Mouse (Mus musculus) stomach, postnatal 0 days (tissue): ENCODE results near the gene Plscr3. TPM values are rescaled to one million over a fixed set of nuclear protein-coding genes. Genes with fewer than 3 reads are reported as not detected.

ENCODE experiments used
- ATAC-seq: fragments of 200-750 bp; cut with Nextera tagmentation; 2 replicates; pipeline ENCODE4 v1.8.0; 2017; ENCODE audit not compliant: low FRiP score, low TSS enrichment
- DNase-seq: peaks from one replicate; pipeline ENCODE4 v3.0.0-alpha.2; 2016; ENCODE audit warnings: low spot score
- H3K27ac ChIP-seq: fragments of 300-500 bp; sonication (generic); replicated peaks from 2 replicates; pipeline ENCODE4 v1.5.1; 2014; ENCODE audit warnings: mild to moderate bottlenecking, control low read depth
- H3K27me3 ChIP-seq: fragments of 300-500 bp; sonication (generic); 2 replicates; pipeline ENCODE4 v1.6.1; 2014; ENCODE audit warnings: low read length; ENCODE audit not compliant: control insufficient read depth, insufficient read depth
- H3K36me3 ChIP-seq: fragments of 300-500 bp; sonication (generic); 2 replicates; pipeline ENCODE4 v1.6.1; 2014; ENCODE audit warnings: low read length, mixed read lengths; ENCODE audit not compliant: control insufficient read depth, insufficient read depth
- H3K4me1 ChIP-seq: fragments of 300-500 bp; sonication (generic); replicated peaks from 2 replicates; pipeline ENCODE4 v1.6.1; 2014; ENCODE audit warnings: antibody characterized with exemption; ENCODE audit not compliant: control insufficient read depth, insufficient read depth
- H3K4me2 ChIP-seq: fragments of 300-500 bp; sonication (generic); replicated peaks from 2 replicates; pipeline ENCODE4 v1.6.1; 2014; ENCODE audit warnings: low read depth, mild to moderate bottlenecking, control low read depth, moderate library complexity
- H3K4me3 ChIP-seq: fragments of 300-500 bp; sonication (generic); 2 replicates; pipeline ENCODE4 v1.5.1; 2014; ENCODE audit warnings: low read depth, low read length, control low read depth
- H3K9ac ChIP-seq: fragments of 300-500 bp; sonication (generic); 2 replicates; pipeline ENCODE4 v1.6.1; 2014; ENCODE audit warnings: mild to moderate bottlenecking, low read length, control low read depth, mixed read lengths
- H3K9me3 ChIP-seq: fragments of 300-500 bp; sonication (generic); 2 replicates; pipeline ENCODE4 v1.6.1; 2016; ENCODE audit warnings: low read length; ENCODE audit not compliant: control insufficient read depth
- CTCF ChIP-seq: IDR thresholded peaks from 2 replicates; pipeline ENCODE4 v1.5.1; 2016; ENCODE audit warnings: antibody characterized with exemption, low read depth, mild to moderate bottlenecking, moderate library complexity
- EP300 ChIP-seq: optimal IDR thresholded peaks from 2 replicates; pipeline ENCODE3; 2016; ENCODE audit warnings: antibody characterized with exemption
- whole genome bisulfite sequencing: fragments of 180-500 bp; shearing (Covaris S2); extraction: QIAGEN DNeasy Blood & Tissue Kit; methylation state at CpG from one replicate; pipeline ENCODE4 v1.1.7; 2014; 5-methylcytosine and 5-hydroxymethylcytosine counted together
- polyA plus RNA-seq: library from polyadenylated mRNA; unstranded; fragments of >200 nt; fragmentation: Nextera tagmentation; extraction: Ambion mirVana; gene quantifications from 2 replicates; pipeline ENCODE4 v1.2.1, GENCODE M21; 2015

Gene Plscr3
- polyA plus RNA-seq, 1 experiment from 2014 or later, result 54.4 TPM

DNA sequence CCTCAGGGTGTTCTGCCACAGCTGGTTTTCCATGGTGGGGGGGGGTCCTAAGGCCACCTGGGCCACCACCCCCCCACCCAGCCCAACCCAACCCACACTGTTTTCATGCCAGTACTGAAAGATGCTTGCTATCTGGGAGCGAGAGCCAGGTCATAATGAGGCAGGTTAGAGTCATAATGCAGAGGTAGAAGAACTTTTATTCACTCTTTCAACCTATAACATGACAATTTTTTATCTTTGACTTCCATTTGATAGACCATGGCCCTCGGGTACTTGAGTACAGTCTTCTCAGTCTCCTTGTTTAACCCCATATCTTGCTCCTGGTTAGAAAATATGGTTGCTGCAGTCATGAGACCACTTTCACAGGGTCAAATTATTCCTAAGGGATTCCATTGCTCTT, 27.8 kb upstream of the Plscr3 start, which contains the start of gene Spem2:
Spem2 (minus strand) TSS at position 101 of the 400 bp plus-strand sequence.
- Histone ChIP-seq H3K27me3 (no peaks in the 10 kb centered on the region), H3K4me2 (no peak within 1 kb of the TSS), H3K4me1 (no peaks in the 10 kb centered on the region), H3K9me3 (no peaks in the 10 kb centered on the region), H3K9ac (no peak within 1 kb of the TSS), H3K4me3 (no peak within 1 kb of the TSS), H3K36me3 (no peaks in the 10 kb centered on the region), H3K27ac (no peak within 1 kb of the TSS)
- no peak for DNase-seq
- WGBS, result 85% methylated on average over 2 of the region's 2 CpGs
- TF ChIP-seq CTCF (no peak), EP300 (no peak)
- no peak for ATAC-seq

DNA sequence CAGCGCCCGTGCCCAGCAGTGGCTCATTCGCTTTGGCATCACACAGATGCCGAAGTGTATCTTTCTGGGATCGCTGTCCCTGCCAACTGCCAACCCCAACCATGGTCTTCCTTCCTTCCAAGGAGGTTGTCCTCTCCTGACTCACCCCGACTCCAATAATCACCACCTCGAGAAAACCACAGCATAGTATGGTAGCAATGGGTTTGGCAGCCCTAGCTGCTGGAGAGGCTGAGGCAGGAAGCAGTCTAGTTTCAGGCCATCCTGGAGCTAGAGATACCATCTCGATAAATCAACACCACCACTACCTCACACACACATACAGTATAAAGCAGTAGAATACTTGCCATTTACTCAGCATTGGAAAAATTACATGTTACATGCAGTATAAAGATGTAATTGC, 27.3 kb upstream of the Plscr3 start:
- no peak for DNase-seq
- Histone ChIP-seq H3K4me1 (no peaks in the 10 kb centered on the region), H3K4me2 (no peak overlapping the region), H3K27ac (no peak overlapping the region), H3K36me3 (no peaks in the 10 kb centered on the region), H3K9me3 (no peaks in the 10 kb centered on the region), H3K4me3 (no peak overlapping the region), H3K27me3 (no peaks in the 10 kb centered on the region), H3K9ac (no peak overlapping the region)
- ATAC-seq, result no peak
- TF ChIP-seq EP300 (no peak), CTCF (no peak)
- WGBS, result 92% methylated on average over 8 of the region's 8 CpGs

GRCm38 (mm10) chr11:69822080-69822479, 24.1 kb upstream of the Plscr3 start, which contains the start of gene Spem1:
Gene Spem1 (minus strand): TSS chr11:69822180.
- ATAC-seq, result no peak
- no peak within 1 kb of the TSS for H3K27ac ChIP-seq
- H3K9ac ChIP-seq, result no peak within 1 kb of the TSS
- no peaks in the 10 kb centered on the region for H3K36me3 ChIP-seq
- H3K27me3 ChIP-seq, result no peaks in the 10 kb centered on the region
- H3K9me3 ChIP-seq, result no peaks in the 10 kb centered on the region
- 93% methylated on average over 3 of the region's 3 CpGs for WGBS
- TF ChIP-seq CTCF (no peak), EP300 (no peak)
- DNase-seq, result no peak
- no peak within 1 kb of the TSS for H3K4me2 ChIP-seq
- H3K4me3 ChIP-seq, result no peak within 1 kb of the TSS
- no peaks in the 10 kb centered on the region for H3K4me1 ChIP-seq

GRCm38 (mm10) chr11:69823456-69823855, 22.7 kb upstream of the Plscr3 start:
- no peak overlapping the region for H3K9ac ChIP-seq
- ATAC-seq (no peak), DNase-seq (no peak)
- no peaks in the 10 kb centered on the region for H3K36me3 ChIP-seq
- H3K27ac ChIP-seq, result no peak overlapping the region
- no peaks in the 10 kb centered on the region for H3K9me3 ChIP-seq
- H3K27me3 ChIP-seq, result no peaks in the 10 kb centered on the region
- TF ChIP-seq CTCF, result no peak
- TF ChIP-seq EP300, result no peak
- no peaks in the 10 kb centered on the region for H3K4me1 ChIP-seq
- H3K4me3 ChIP-seq, result no peak overlapping the region
- no peak overlapping the region for H3K4me2 ChIP-seq
- 64% methylated on average over 2 of the region's 2 CpGs for WGBS

DNA sequence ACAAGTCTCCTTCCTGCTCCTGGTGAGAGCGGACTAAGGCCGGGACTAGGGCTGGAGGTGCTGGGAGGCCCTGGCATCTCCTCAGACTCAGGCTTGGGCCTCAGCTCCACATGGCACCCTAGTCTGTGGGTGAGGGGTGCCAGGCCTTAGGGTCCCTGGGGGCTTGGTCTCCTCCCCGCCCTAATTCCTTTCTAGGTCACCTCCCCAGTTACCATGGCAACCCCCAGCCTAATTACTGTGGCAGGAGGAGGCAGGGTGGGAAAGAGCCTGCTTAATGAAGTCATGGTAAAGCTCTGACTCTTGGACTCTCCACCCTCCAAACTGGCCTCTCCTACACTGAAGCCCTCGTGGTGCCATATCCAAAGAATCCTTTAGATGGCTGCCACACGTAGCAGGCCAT, 17.3 kb upstream of the Plscr3 start:
- 78% methylated on average over 5 of the region's 5 CpGs for WGBS
- Histone ChIP-seq H3K27me3 (no peaks in the 10 kb centered on the region), H3K27ac (no peak overlapping the region), H3K4me2 (no peak overlapping the region), H3K4me1 (no peaks in the 10 kb centered on the region; the same call in 1 of the 2 replicates), H3K4me3 (no peak overlapping the region), H3K9me3 (no peaks in the 10 kb centered on the region), H3K36me3 (no peaks in the 10 kb centered on the region), H3K9ac (no peak overlapping the region)
- ATAC-seq (0 out of 2 replicates have a peak, but pooled peaks have one; percentile 29), DNase-seq (no peak)
- TF ChIP-seq EP300 (no peak), CTCF (no peak)

- WGBS, result 62% methylated on average over 8 of the region's 8 CpGs
- peaks cover 3% of the 10 kb centered on the region for H3K4me1 ChIP-seq
- ATAC-seq, result no peak
Measured at GRCm38 (mm10) chr11:69833554-69833953, 12.6 kb upstream of the Plscr3 start.

More at GRCm38 (mm10) chr11:69833554-69833953, 12.6 kb upstream of the Plscr3 start:
- Histone ChIP-seq H3K27me3 (no peaks in the 10 kb centered on the region), H3K4me2 (peak overlapping the region; percentile 67), H3K9ac (peak overlapping the region; percentile 66), H3K9me3 (no peaks in the 10 kb centered on the region), H3K27ac (no peak overlapping the region; the same call in 1 of the 2 replicates), H3K4me3 (peak overlapping the region; percentile 35), H3K36me3 (no peaks in the 10 kb centered on the region)
- DNase-seq, result no peak
- TF ChIP-seq EP300 (no peak), CTCF (no peak)
